Mouse (Mus musculus) stomach, postnatal 0 days (tissue): ENCODE measurements at regions not wholly inside any gene's neighbourhood (a gene's known extent, or its start where the extent isn't known, plus 50 kb on each side); places are given as distances from the start of the nearest gene placed in this dataset.

Experiments used
- ATAC-seq: fragments of 200-750 bp; cut with Nextera tagmentation; 2 replicates; pipeline ENCODE4 v1.8.0; 2017; ENCODE audit not compliant: low FRiP score, low TSS enrichment
- DNase-seq: peaks from one replicate; pipeline ENCODE4 v3.0.0-alpha.2; 2016; ENCODE audit warnings: low spot score
- H3K27ac ChIP-seq: fragments of 300-500 bp; sonication (generic); replicated peaks from 2 replicates; pipeline ENCODE4 v1.5.1; 2014; ENCODE audit warnings: mild to moderate bottlenecking, control low read depth
- H3K27me3 ChIP-seq: fragments of 300-500 bp; sonication (generic); 2 replicates; pipeline ENCODE4 v1.6.1; 2014; ENCODE audit warnings: low read length; ENCODE audit not compliant: control insufficient read depth, insufficient read depth
- H3K36me3 ChIP-seq: fragments of 300-500 bp; sonication (generic); 2 replicates; pipeline ENCODE4 v1.6.1; 2014; ENCODE audit warnings: low read length, mixed read lengths; ENCODE audit not compliant: control insufficient read depth, insufficient read depth
- H3K4me1 ChIP-seq: fragments of 300-500 bp; sonication (generic); replicated peaks from 2 replicates; pipeline ENCODE4 v1.6.1; 2014; ENCODE audit warnings: antibody characterized with exemption; ENCODE audit not compliant: control insufficient read depth, insufficient read depth
- H3K4me2 ChIP-seq: fragments of 300-500 bp; sonication (generic); replicated peaks from 2 replicates; pipeline ENCODE4 v1.6.1; 2014; ENCODE audit warnings: low read depth, mild to moderate bottlenecking, control low read depth, moderate library complexity
- H3K4me3 ChIP-seq: fragments of 300-500 bp; sonication (generic); 2 replicates; pipeline ENCODE4 v1.5.1; 2014; ENCODE audit warnings: low read depth, low read length, control low read depth
- H3K9ac ChIP-seq: fragments of 300-500 bp; sonication (generic); 2 replicates; pipeline ENCODE4 v1.6.1; 2014; ENCODE audit warnings: mild to moderate bottlenecking, low read length, control low read depth, mixed read lengths
- H3K9me3 ChIP-seq: fragments of 300-500 bp; sonication (generic); 2 replicates; pipeline ENCODE4 v1.6.1; 2016; ENCODE audit warnings: low read length; ENCODE audit not compliant: control insufficient read depth
- CTCF ChIP-seq: IDR thresholded peaks from 2 replicates; pipeline ENCODE4 v1.5.1; 2016; ENCODE audit warnings: antibody characterized with exemption, low read depth, mild to moderate bottlenecking, moderate library complexity
- EP300 ChIP-seq: optimal IDR thresholded peaks from 2 replicates; pipeline ENCODE3; 2016; ENCODE audit warnings: antibody characterized with exemption
- WGBS: fragments of 180-500 bp; shearing (Covaris S2); extraction: QIAGEN DNeasy Blood & Tissue Kit; methylation state at CpG from one replicate; pipeline ENCODE4 v1.1.7; 2014; 5-methylcytosine and 5-hydroxymethylcytosine counted together

- Histone ChIP-seq H3K4me2 (no peak overlapping the region), H3K9ac (no peak overlapping the region), H3K4me1 (no peaks in the 10 kb centered on the region), H3K27me3 (no peaks in the 10 kb centered on the region), H3K27ac (no peak overlapping the region), H3K9me3 (no peaks in the 10 kb centered on the region), H3K36me3 (no peaks in the 10 kb centered on the region), H3K4me3 (no peak overlapping the region)
- 84% methylated on average over 4 of the region's 4 CpGs for WGBS
- DNase-seq (no peak), ATAC-seq (no peak)
- no peak for TF ChIP-seq EP300
- no peak for TF ChIP-seq CTCF
These were observed 161.5 kb upstream of the N4bp1 start for GRCm38 (mm10) chr8:87046590-87046989.

- DNase-seq (no peak), ATAC-seq (no peak)
- no peak overlapping the region for H3K9ac ChIP-seq
- no peak overlapping the region for H3K4me2 ChIP-seq
- 63% methylated on average over 5 of the region's 5 CpGs for WGBS
- H3K9me3 ChIP-seq, result no peaks in the 10 kb centered on the region
- no peak for TF ChIP-seq EP300
- TF ChIP-seq CTCF, result no peak
- no peaks in the 10 kb centered on the region for H3K4me1 ChIP-seq
- no peaks in the 10 kb centered on the region for H3K27me3 ChIP-seq
- H3K36me3 ChIP-seq, result no peaks in the 10 kb centered on the region
- no peak overlapping the region for H3K4me3 ChIP-seq
- no peak overlapping the region for H3K27ac ChIP-seq
These were observed 158.0 kb upstream of the N4bp1 start for GRCm38 (mm10) chr8:87043016-87043415.

GRCm38 (mm10) chr8:87037620-87038380, 152.7 kb upstream of the N4bp1 start:
- no peaks in the 10 kb centered on the region for H3K36me3 ChIP-seq
- H3K4me2 ChIP-seq, result peak overlapping the region; percentile 57
- TF ChIP-seq CTCF (no peak), EP300 (no peak)
- H3K9ac ChIP-seq, result peak overlapping the region; percentile 38; the same call in 1 of the 2 replicates
- WGBS, result 5% methylated on average over 46 of the region's 48 CpGs
- DNase-seq (peak; percentile 14), ATAC-seq (no peak)
- H3K9me3 ChIP-seq, result no peaks in the 10 kb centered on the region
- H3K27ac ChIP-seq, result no peak overlapping the region
- no peaks in the 10 kb centered on the region for H3K4me1 ChIP-seq
- H3K4me3 ChIP-seq, result peak overlapping the region; percentile 29
- no peaks in the 10 kb centered on the region for H3K27me3 ChIP-seq

DNA sequence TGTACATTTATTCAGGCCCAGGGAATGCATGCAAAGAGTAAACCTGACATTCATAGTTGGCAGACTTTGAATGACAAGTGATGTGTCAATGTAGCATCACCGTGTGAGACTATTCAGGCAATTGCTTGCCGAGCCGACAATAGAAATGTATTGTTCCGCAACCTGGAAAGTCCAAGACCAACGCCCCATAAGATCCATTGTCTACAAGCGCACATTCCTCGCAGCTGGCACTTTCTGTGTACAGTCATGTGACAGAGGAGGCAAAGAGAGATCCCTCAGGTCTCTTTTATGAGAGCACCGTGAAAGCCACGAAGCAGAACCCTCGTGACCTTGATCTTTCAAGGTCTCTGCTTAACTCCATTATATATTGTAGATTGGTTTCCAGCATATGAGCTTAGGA, 150.9 kb upstream of the N4bp1 start:
- Histone ChIP-seq H3K9ac (no peak overlapping the region), H3K27me3 (no peaks in the 10 kb centered on the region), H3K4me1 (no peaks in the 10 kb centered on the region), H3K4me3 (no peak overlapping the region), H3K27ac (no peak overlapping the region), H3K9me3 (no peaks in the 10 kb centered on the region), H3K36me3 (no peaks in the 10 kb centered on the region), H3K4me2 (no peak overlapping the region)
- TF ChIP-seq CTCF (no peak), EP300 (no peak)
- WGBS, result 81% methylated on average over 10 of the region's 10 CpGs
- DNase-seq, result no peak
- ATAC-seq, result no peak

DNA sequence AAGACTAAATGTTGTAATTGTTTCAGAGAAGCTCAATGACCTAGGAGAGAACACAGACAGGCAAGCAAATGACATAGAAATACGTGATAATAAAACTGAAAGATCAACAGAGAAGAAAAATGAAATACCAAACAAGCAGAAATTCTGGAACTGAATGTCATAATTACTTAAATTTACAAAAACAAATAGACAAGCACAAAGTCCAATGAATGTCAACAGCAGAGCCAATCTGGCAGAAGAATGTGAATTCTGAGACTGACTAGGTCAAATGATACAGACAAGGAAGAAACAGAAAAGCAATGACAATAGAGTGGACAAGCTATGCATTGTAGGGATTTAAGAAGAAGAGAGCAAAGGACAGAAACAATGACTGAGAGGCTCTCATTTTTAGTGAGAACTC, 143.1 kb upstream of the N4bp1 start:
- Histone ChIP-seq H3K9me3 (no peaks in the 10 kb centered on the region), H3K9ac (no peak overlapping the region), H3K27me3 (no peaks in the 10 kb centered on the region), H3K27ac (no peak overlapping the region), H3K4me3 (no peak overlapping the region), H3K4me2 (no peak overlapping the region), H3K36me3 (no peaks in the 10 kb centered on the region), H3K4me1 (no peaks in the 10 kb centered on the region)
- no peak for TF ChIP-seq CTCF
- TF ChIP-seq EP300, result no peak
- no peak for DNase-seq
- ATAC-seq, result no peak
- WGBS, result 52% methylated on average over 1 of the region's 1 CpGs

DNA sequence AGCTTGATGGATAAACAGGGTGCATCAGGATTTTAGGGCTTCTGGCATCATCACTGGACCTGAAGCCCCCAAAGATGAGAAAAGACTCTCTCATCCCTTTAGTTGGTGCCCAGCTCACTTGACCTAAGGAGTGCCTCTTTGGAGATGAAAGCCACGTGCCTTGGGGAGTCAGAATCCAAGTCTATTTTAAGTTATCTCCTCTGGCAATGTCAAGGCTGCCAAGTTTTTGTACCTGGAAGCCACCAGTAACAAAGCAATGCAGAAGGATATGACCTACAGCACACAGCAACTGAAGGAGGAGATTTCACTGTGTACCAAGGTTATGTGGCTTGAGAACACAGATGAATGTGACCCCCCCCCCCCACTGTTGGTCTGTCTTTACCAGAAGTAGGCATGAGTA, 140.9 kb upstream of the N4bp1 start:
- no peak overlapping the region for H3K4me2 ChIP-seq
- TF ChIP-seq EP300 (no peak), CTCF (no peak)
- WGBS, result 41% methylated on average over 1 of the region's 1 CpGs

More for the DNA sequence above, 140.9 kb upstream of the N4bp1 start:
- Histone ChIP-seq H3K27me3 (no peaks in the 10 kb centered on the region), H3K9ac (no peak overlapping the region), H3K36me3 (no peaks in the 10 kb centered on the region), H3K4me1 (no peaks in the 10 kb centered on the region), H3K27ac (no peak overlapping the region), H3K9me3 (no peaks in the 10 kb centered on the region), H3K4me3 (no peak overlapping the region)
- ATAC-seq (no peak), DNase-seq (no peak)
